Mouse (Mus musculus) forebrain, embryonic 15.5 days (tissue): ENCODE measurements around the gene Crybb2. TPM values are rescaled to one million over a fixed set of nuclear protein-coding genes. Genes with fewer than 3 reads are reported as not detected.

Experiments
- ATAC-seq: fragments of 200-750 bp; cut with Nextera tagmentation; replicated peaks from 2 replicates; pipeline ENCODE4 v1.8.0; 2017; ENCODE audit warnings: mild to moderate bottlenecking, moderate TSS enrichment, moderate library complexity
- H3K27ac ChIP-seq: fragments of 300-500 bp; sonication (generic); replicated peaks from 2 replicates; pipeline ENCODE4 v1.5.1; 2015; ENCODE audit warnings: mild to moderate bottlenecking, inconsistent platforms
- H3K27me3 ChIP-seq: fragments of 300-500 bp; sonication (generic); 2 replicates; pipeline ENCODE4 v1.6.1; 2015; ENCODE audit warnings: inconsistent platforms
- H3K36me3 ChIP-seq: fragments of 300-500 bp; sonication (generic); 2 replicates; pipeline ENCODE4 v1.6.1; 2015; ENCODE audit warnings: mild to moderate bottlenecking, inconsistent platforms
- H3K4me1 ChIP-seq: fragments of 300-500 bp; sonication (generic); 2 replicates; pipeline ENCODE4 v1.6.1; 2015; ENCODE audit warnings: inconsistent platforms
- H3K4me2 ChIP-seq: fragments of 300-500 bp; sonication (generic); replicated peaks from 2 replicates; pipeline ENCODE4 v1.6.1; 2015; ENCODE audit warnings: mild to moderate bottlenecking, inconsistent platforms
- H3K4me3 ChIP-seq: fragments of 300-500 bp; sonication (generic); 2 replicates; pipeline ENCODE4 v1.5.1; 2015; ENCODE audit warnings: mild to moderate bottlenecking, inconsistent platforms
- H3K9ac ChIP-seq: fragments of 300-500 bp; sonication (generic); replicated peaks from 2 replicates; pipeline ENCODE4 v1.6.1; 2015; ENCODE audit warnings: mild to moderate bottlenecking, inconsistent platforms
- H3K9me3 ChIP-seq: fragments of 300-500 bp; sonication (generic); 2 replicates; pipeline ENCODE4 v1.6.1; 2016; ENCODE audit warnings: inconsistent platforms
- WGBS: fragments of 180-500 bp; shearing (Covaris S2); methylation state at CpG from one replicate; pipeline ENCODE4 v1.1.7; 2015; ENCODE audit warnings: mixed read lengths; 5-methylcytosine and 5-hydroxymethylcytosine counted together
- polyA plus RNA-seq: library from polyadenylated mRNA; unstranded; fragments of >200 nt; fragmentation: Nextera tagmentation; extraction: Ambion mirVana; gene quantifications from 2 replicates; pipeline ENCODE4 v1.2.1, GENCODE M21; 2015

Gene Crybb2
- polyA plus RNA-seq, 1 experiment from 2014 or later = not detected

DNA sequence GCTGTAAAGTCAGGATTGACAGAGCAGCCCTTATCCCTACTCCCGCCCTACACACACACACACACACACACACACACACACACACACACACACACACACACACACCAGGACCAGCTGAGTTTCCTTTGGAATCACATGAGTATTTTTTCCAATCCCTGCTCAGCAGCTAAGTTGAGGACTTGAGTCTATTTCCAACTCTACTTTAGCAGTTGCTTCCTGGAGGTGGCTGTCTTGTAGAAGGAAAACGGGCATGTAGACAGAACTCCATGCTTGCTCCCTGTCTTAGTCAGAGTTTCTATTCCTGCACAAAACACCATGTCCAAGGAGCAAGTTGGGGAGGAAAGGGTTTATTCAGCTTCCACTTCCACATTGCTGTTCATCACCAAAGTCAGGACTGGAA, 17.5 kb upstream of the Crybb2 start:
- Histone ChIP-seq H3K27me3 (no peaks in the 10 kb centered on the region), H3K9me3 (no peaks in the 10 kb centered on the region), H3K4me3 (no peak overlapping the region), H3K4me1 (peaks cover 14% of the 10 kb centered on the region), H3K27ac (no peak overlapping the region), H3K4me2 (no peak overlapping the region), H3K36me3 (no peaks in the 10 kb centered on the region; the same call in 1 of the 2 replicates), H3K9ac (no peak overlapping the region)
- no peak for ATAC-seq
- WGBS = 90% methylated on average over 2 of the region's 2 CpGs

- H3K9me3 ChIP-seq = no peaks in the 10 kb centered on the region
- 57% methylated on average over 4 of the region's 4 CpGs for WGBS
These were observed 17.1 kb upstream of the Crybb2 start for GRCm38 (mm10) chr5:113086990-113087389.

GRCm38 (mm10) chr5:113086439-113086838, 16.5 kb upstream of the Crybb2 start:
- Histone ChIP-seq H3K27ac (peak overlapping the region; percentile 50), H3K27me3 (no peaks in the 10 kb centered on the region), H3K9me3 (no peaks in the 10 kb centered on the region), H3K4me3 (no peak overlapping the region), H3K4me2 (no peak overlapping the region), H3K36me3 (no peaks in the 10 kb centered on the region; the same call in 1 of the 2 replicates), H3K4me1 (peaks cover 14% of the 10 kb centered on the region), H3K9ac (no peak overlapping the region)
- 57% methylated on average over 12 of the region's 12 CpGs for WGBS
- ATAC-seq = no peak

More at GRCm38 (mm10) chr5:113086990-113087389, 17.1 kb upstream of the Crybb2 start:
- H3K4me2 ChIP-seq = no peak overlapping the region
- H3K4me3 ChIP-seq = no peak overlapping the region
- no peaks in the 10 kb centered on the region for H3K27me3 ChIP-seq
- H3K4me1 ChIP-seq = peaks cover 14% of the 10 kb centered on the region
- no peak overlapping the region for H3K9ac ChIP-seq
- H3K36me3 ChIP-seq = no peaks in the 10 kb centered on the region; the same call in 1 of the 2 replicates
- H3K27ac ChIP-seq = peak overlapping the region; percentile 50; the same call in 1 of the 2 replicates
- no peak for ATAC-seq

GRCm38 (mm10) chr5:113085931-113086330, 16.0 kb upstream of the Crybb2 start:
- Histone ChIP-seq H3K4me1 (peaks cover 14% of the 10 kb centered on the region), H3K9ac (no peak overlapping the region), H3K36me3 (no peaks in the 10 kb centered on the region; the same call in 1 of the 2 replicates), H3K27me3 (no peaks in the 10 kb centered on the region), H3K4me2 (no peak overlapping the region), H3K4me3 (no peak overlapping the region), H3K27ac (peak overlapping the region; percentile 50), H3K9me3 (no peaks in the 10 kb centered on the region)
- ATAC-seq = no peak
- 70% methylated on average over 2 of the region's 2 CpGs for WGBS

DNA sequence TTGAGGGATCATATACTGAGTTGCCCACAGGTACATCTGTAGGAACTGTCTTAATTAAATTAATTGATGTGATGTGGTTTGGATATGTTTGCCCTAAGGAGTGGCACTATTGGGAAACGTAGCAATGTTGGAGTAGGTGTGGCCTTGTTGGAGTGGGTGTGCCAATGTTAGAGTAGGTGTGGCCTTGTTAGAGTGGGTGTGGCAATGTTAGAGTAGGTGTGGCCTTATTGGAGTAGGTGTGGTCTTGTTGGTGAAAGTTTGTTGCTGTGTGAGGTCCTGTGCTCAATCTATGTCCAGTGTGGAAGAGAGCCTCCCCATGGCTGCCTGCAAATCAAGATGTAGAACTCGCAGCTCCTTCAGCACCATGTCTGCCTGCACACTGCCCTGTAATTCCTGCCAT, 14.4 kb upstream of the Crybb2 start:
- Histone ChIP-seq H3K27ac (no peak overlapping the region), H3K4me1 (peaks cover 14% of the 10 kb centered on the region), H3K9me3 (no peaks in the 10 kb centered on the region), H3K9ac (no peak overlapping the region), H3K36me3 (no peaks in the 10 kb centered on the region), H3K4me2 (no peak overlapping the region), H3K27me3 (no peaks in the 10 kb centered on the region), H3K4me3 (no peak overlapping the region)
- WGBS = 81% methylated on average over 2 of the region's 2 CpGs
- no peak for ATAC-seq

DNA sequence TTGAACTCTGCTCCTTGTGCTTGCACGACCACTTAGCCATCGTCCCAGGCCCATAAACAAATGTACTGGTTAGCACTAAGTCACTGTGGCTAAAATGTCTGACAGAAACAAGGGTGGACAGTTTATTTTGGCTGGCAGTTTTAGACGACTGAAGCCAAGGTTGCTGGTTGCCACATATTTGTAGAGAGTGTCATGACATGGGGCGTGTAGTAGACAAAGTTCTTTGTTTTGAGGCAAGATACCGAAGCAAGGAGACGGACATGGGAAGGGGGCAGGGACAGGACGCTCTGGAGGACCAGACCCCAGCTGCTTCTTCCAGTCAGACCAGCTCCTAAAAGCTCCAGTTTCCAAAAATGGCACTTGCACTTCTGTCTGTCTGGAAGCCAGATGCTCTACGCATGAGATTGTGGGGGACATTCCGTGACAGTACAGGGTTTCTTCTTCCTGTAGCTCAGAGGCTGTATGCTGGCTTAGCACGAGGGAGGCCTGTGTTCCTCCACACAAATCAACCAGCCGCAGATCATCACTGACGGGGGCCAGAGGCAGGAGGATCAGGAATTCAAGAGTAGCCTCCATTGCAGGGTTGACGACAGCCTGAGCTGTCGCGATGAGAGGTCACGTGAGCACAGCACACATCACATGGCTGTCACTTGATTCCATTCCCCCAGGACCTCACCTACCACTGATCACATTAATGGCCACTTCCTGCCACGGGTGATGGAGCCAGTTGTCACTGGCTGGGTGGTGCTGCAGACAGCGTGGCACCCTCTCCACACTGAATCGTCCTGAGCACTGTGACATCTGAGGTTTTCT, 12.6 kb upstream of the Crybb2 start:
- H3K9ac ChIP-seq = no peak overlapping the region
- no peaks in the 10 kb centered on the region for H3K27me3 ChIP-seq
- H3K4me2 ChIP-seq = no peak overlapping the region
- no peak for ATAC-seq
- no peaks in the 10 kb centered on the region for H3K36me3 ChIP-seq
- no peak overlapping the region for H3K27ac ChIP-seq
- no peaks in the 10 kb centered on the region for H3K9me3 ChIP-seq
- H3K4me1 ChIP-seq = peaks cover 14% of the 10 kb centered on the region
- 72% methylated on average over 19 of the region's 19 CpGs for WGBS
- H3K4me3 ChIP-seq = no peak overlapping the region

DNA sequence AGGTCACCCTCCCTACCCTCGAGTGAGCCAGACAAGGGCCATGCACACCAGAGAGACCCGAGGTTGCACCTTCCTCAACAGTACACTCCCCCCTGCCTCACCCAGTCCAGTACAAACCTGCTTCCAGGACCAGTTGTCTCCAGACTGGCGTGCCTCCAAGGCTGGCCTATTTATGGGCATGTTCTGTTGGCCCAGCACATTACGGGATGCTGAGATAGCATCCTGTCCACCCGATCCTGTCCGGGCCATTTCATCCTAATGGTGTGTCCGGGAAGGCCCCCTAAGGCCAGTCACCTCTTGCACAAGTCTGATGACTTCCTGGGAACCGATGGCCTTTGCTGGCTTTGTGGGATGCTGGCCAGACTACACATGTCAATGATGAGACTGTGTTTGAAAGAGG, 11.5 kb upstream of the Crybb2 start, which contains the start of gene Crybb3:
Crybb3 (minus strand) TSS at position 146 of the 400 bp plus-strand sequence.
- WGBS = 82% methylated on average over 8 of the region's 8 CpGs
- no peak within 1 kb of the TSS for H3K9ac ChIP-seq
- ATAC-seq = no peak

DNA sequence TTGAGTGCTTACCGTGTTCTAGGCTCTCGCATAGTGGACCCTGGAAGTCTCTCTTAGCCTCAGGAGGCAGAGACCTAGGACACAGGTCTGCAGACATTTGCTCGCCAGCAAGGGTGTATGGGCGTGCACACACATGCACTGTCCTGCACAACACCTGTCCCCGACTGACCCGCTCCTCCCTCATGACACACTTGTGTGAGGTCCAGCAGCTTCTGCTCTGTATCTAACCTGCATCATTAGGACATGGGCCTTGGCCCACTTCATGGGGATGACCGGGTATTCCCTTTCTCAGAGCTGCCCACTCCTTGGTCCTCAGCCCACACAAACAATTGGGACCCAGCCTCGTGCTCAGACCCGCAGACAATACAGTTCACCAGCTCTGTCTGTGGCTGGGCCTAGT, 11.1 kb upstream of the Crybb2 start:
- no peak for ATAC-seq

More for the DNA sequence above, 11.5 kb upstream of the Crybb2 start, which contains the start of gene Crybb3:
- no peak within 1 kb of the TSS for H3K27ac ChIP-seq
- H3K4me3 ChIP-seq = no peak within 1 kb of the TSS
- H3K36me3 ChIP-seq = no peaks in the 10 kb centered on the region
- H3K4me2 ChIP-seq = no peak within 1 kb of the TSS
- H3K9me3 ChIP-seq = no peaks in the 10 kb centered on the region
- H3K27me3 ChIP-seq = no peaks in the 10 kb centered on the region
- H3K4me1 ChIP-seq = peaks cover 7% of the 10 kb centered on the region

DNA sequence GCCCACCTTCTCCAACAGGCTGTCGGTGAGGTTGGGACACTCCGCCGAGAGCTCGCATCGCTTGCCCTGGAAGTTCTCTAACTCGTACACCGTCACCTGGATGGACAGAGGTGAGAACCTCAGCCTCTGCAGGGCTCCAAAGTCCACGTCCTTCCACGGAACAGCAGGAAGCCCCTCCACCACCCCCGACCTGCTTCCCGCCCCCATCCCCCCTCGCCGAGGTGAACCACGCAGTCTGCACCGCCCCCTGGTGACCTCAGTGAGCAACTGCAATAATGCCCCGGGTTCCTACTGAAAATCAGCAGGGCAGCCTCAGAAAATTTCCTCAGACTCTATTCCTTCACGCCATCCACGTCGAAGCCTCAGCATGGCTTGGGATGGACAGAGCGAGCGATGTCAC, 9.9 kb upstream of the Crybb2 start:
- no peaks in the 10 kb centered on the region for H3K27me3 ChIP-seq
- H3K4me3 ChIP-seq = no peak overlapping the region
- no peaks in the 10 kb centered on the region for H3K36me3 ChIP-seq
- 20% methylated on average over 21 of the region's 21 CpGs for WGBS
- no peaks in the 10 kb centered on the region for H3K9me3 ChIP-seq
- 0 out of 2 replicates have a peak overlapping the region, but pooled peaks have one; percentile 16 for H3K4me2 ChIP-seq
- H3K9ac ChIP-seq = no peak overlapping the region
- H3K4me1 ChIP-seq = no peaks in the 10 kb centered on the region
- H3K27ac ChIP-seq = no peak overlapping the region
- ATAC-seq = no peak

More for the DNA sequence above, 11.1 kb upstream of the Crybb2 start:
- WGBS = 87% methylated on average over 9 of the region's 9 CpGs
- H3K36me3 ChIP-seq = no peaks in the 10 kb centered on the region
- H3K27ac ChIP-seq = no peak overlapping the region
- no peak overlapping the region for H3K4me3 ChIP-seq
- no peaks in the 10 kb centered on the region for H3K27me3 ChIP-seq
- no peaks in the 10 kb centered on the region for H3K9me3 ChIP-seq
- H3K9ac ChIP-seq = no peak overlapping the region
- peaks cover 3% of the 10 kb centered on the region for H3K4me1 ChIP-seq
- no peak overlapping the region for H3K4me2 ChIP-seq

- H3K27me3 ChIP-seq = no peaks in the 10 kb centered on the region
- no peaks in the 10 kb centered on the region for H3K9me3 ChIP-seq
- WGBS = 67% methylated on average over 5 of the region's 5 CpGs
- no peak overlapping the region for H3K4me3 ChIP-seq
- H3K4me2 ChIP-seq = no peak overlapping the region
- no peak for ATAC-seq
- H3K4me1 ChIP-seq = no peaks in the 10 kb centered on the region
- no peaks in the 10 kb centered on the region for H3K36me3 ChIP-seq
- no peak overlapping the region for H3K27ac ChIP-seq
- H3K9ac ChIP-seq = no peak overlapping the region
These were observed 8.8 kb upstream of the Crybb2 start for GRCm38 (mm10) chr5:113078686-113079085.

DNA sequence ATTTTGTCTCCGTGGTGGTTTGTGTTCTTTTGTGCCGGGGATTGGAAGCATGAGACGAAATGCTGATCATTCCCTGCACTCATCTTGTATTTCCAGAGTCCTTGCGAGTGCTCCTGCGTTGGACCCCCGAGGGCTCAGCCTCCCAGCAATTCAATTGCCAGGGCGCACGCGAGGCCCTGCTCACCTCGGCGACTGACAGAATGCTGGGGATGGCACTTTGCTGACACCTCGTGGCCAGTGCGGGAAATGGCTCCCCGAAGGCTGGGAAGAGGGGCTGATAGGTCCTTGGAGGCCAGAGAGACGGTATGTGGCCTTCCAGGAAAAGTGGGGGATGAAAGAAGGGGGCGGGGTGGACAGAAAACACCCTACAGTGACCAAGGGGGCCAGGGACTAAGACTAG, 15.6 kb downstream of the Crybb2 start:
- H3K4me2 ChIP-seq = no peak overlapping the region
- no peaks in the 10 kb centered on the region for H3K27me3 ChIP-seq
- H3K36me3 ChIP-seq = no peaks in the 10 kb centered on the region
- peak; percentile 63 for ATAC-seq
- WGBS = 3% methylated on average over 16 of the region's 16 CpGs
- no peak overlapping the region for H3K4me3 ChIP-seq
- H3K9ac ChIP-seq = no peak overlapping the region
- no peak overlapping the region for H3K27ac ChIP-seq
- H3K9me3 ChIP-seq = no peaks in the 10 kb centered on the region
- peaks cover 8% of the 10 kb centered on the region for H3K4me1 ChIP-seq

- no peak overlapping the region for H3K4me3 ChIP-seq
- H3K4me2 ChIP-seq = no peak overlapping the region
- no peaks in the 10 kb centered on the region for H3K36me3 ChIP-seq
- no peak for ATAC-seq
- H3K27ac ChIP-seq = no peak overlapping the region
- 50% methylated on average over 7 of the region's 7 CpGs for WGBS
- no peak overlapping the region for H3K9ac ChIP-seq
- H3K9me3 ChIP-seq = no peaks in the 10 kb centered on the region
- H3K4me1 ChIP-seq = peaks cover 15% of the 10 kb centered on the region
- H3K27me3 ChIP-seq = no peaks in the 10 kb centered on the region
These were observed 19.2 kb downstream of the Crybb2 start for GRCm38 (mm10) chr5:113050581-113051185.
